Mouse (Mus musculus): ENCODE measurements around the gene Epb41l1. TPM values are rescaled to one million over a fixed set of nuclear protein-coding genes. Genes with fewer than 3 reads are reported as not detected.

Epb41l1 gene
- polyA plus RNA-seq, 1 experiment from 2014 or later, result 0.54 TPM

DNA sequence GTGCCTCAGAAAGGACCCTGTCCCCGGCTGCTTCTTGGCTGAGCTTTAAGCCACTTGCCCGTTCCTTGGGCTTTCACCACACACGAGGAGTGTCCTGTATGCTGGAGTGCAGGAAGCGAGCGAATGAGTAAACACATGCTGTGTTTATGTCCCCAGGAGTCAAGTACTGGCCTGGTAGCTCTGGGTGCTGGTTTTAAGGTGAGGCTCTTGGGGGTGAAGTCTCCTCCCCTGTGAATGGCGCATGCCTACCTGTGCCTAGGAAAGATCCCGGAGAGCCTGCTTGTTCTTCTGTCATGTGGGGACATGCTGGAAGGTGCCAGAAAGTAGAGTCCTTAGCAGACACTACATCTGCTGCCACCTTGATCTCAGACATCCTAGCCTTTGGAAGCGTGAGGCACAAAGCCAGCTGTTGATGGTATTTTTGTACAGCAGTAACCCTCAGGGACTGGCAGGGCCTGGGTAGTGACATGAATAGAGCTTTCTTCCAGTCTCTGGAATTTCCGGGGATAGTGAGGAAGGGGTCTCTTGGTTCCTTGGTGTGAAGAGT lies 25.9 kb downstream of the Epb41l1 start:
- 70% methylated on average over 9 of the region's 9 CpGs for WGBS (ENCODE audit: insufficient replicate concordance)
- no peak overlapping the region for H3K27ac ChIP-seq (replicated peaks)
- no peak overlapping the region for H3K4me2 ChIP-seq
- H3K9me3 ChIP-seq (replicated peaks), result no peaks in the 10 kb centered on the region
- no peaks in the 10 kb centered on the region for H3K27me3 ChIP-seq
- no peaks in the 10 kb centered on the region; the same call in 1 of the 2 replicates for H3K36me3 ChIP-seq (replicated peaks)
- peaks cover 13% of the 10 kb centered on the region for H3K4me1 ChIP-seq (replicated peaks)
- no peak overlapping the region for H3K4me3 ChIP-seq (replicated peaks)
- no peak for ATAC-seq (ENCODE audit: insufficient read depth)
- no peak overlapping the region for H3K9ac ChIP-seq

DNA sequence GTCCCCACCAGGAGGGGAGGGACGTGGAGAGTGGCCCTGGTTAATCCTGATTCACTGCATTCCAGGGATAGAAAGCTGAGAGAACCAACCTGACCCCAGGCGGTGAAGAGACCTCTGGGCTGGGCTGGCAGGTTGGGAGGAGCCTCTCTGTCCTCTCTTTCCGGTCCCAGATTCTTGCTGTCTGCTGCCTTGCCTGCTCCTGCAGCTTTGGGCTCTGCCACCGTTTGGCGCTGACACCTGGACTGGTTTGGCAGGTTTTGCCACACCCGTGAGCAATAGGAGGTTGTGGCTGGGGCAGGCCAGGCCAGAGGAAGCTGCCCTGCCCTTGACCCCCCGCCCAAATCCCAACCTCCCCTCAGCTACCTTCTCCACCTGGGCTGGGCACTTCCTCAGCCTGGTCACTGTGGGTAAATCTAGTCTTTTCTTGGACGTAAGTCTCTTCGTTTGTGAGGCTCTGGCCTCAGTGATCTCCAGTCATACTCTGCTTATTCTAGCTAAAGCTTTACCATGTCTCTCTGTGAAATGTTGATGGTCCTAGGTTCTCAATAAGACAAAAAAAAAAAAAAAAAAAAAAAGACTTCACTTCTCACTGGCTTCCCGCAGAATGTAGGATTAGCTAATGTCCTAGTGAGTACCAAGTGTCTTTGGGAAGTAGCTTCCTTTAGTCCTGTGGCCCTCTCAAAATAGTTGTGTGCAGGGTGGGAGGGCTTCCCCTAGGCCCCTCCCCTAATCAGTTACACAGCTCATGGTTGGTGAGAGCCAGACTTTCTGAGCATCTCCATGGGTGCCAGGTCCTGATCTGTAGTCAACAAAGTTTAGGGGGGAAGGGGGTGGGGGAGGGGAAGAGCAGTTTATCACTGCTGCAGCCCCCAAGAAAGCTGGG lies 26.9 kb downstream of the Epb41l1 start:
- no peak overlapping the region for H3K9ac ChIP-seq
- H3K36me3 ChIP-seq (replicated peaks), result no peaks in the 10 kb centered on the region; the same call in 1 of the 2 replicates
- no peak overlapping the region for H3K4me3 ChIP-seq (replicated peaks)
- no peak overlapping the region for H3K4me2 ChIP-seq
- no peak for ATAC-seq (ENCODE audit: insufficient read depth)
- WGBS (ENCODE audit: insufficient replicate concordance), result 20% methylated on average over 10 of the region's 10 CpGs
- no peaks in the 10 kb centered on the region for H3K9me3 ChIP-seq (replicated peaks)
- H3K27me3 ChIP-seq, result no peaks in the 10 kb centered on the region
- H3K27ac ChIP-seq (replicated peaks), result no peak overlapping the region
- peaks cover 2% of the 10 kb centered on the region; the same call in 1 of the 2 replicates for H3K4me1 ChIP-seq (replicated peaks)

- peaks cover 13% of the 10 kb centered on the region for H3K4me1 ChIP-seq (replicated peaks)
- no peaks in the 10 kb centered on the region for H3K9me3 ChIP-seq (replicated peaks)
- H3K9ac ChIP-seq, result no peak overlapping the region
- H3K27me3 ChIP-seq, result no peaks in the 10 kb centered on the region
- H3K4me3 ChIP-seq (replicated peaks), result no peak overlapping the region
- WGBS (ENCODE audit: insufficient replicate concordance), result 64% methylated on average over 13 of the region's 13 CpGs
- no peak overlapping the region for H3K27ac ChIP-seq (replicated peaks)
- no peak overlapping the region for H3K4me2 ChIP-seq
- H3K36me3 ChIP-seq (replicated peaks), result no peaks in the 10 kb centered on the region
- no peak for ATAC-seq (ENCODE audit: insufficient read depth)
Observed at GRCm38 (mm10) chr2:156451225-156452148, 30.8 kb downstream of the Epb41l1 start.

GRCm38 (mm10) chr2:156452149-156452536 lies 31.4 kb downstream of the Epb41l1 start:
- Histone ChIP-seq H3K4me3 (replicated peaks) (no peak overlapping the region), H3K27ac (replicated peaks) (no peak overlapping the region), H3K4me2 (no peak overlapping the region), H3K27me3 (no peaks in the 10 kb centered on the region), H3K9ac (no peak overlapping the region), H3K9me3 (replicated peaks) (no peaks in the 10 kb centered on the region), H3K4me1 (replicated peaks) (peaks cover 13% of the 10 kb centered on the region), H3K36me3 (replicated peaks) (no peaks in the 10 kb centered on the region)
- ATAC-seq (ENCODE audit: insufficient read depth), result no peak
- WGBS (ENCODE audit: insufficient replicate concordance), result 65% methylated on average over 7 of the region's 7 CpGs

DNA sequence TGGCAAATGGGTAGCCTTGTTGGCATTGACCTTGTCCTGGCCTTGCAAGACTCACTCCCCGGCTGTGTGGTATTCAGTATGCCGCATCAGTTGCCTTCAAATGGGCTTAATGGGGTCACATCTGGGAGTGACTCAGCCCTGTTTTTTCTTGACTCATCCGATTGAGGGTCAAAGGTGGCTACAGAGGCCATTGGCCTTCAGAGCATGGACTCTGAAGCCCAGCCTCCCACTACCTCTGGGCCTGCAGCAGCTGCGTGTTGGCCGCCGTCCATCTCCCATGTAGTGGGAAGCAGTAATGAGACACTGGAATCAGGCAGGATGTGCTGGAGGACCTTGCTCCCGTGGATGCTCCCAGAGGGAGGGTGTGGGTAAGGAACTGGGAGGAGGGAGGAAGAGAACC lies 33.1 kb downstream of the Epb41l1 start:
- H3K27me3 ChIP-seq, result no peaks in the 10 kb centered on the region
- H3K4me2 ChIP-seq, result no peak overlapping the region
- H3K9ac ChIP-seq, result no peak overlapping the region
- WGBS (ENCODE audit: insufficient replicate concordance), result 64% methylated on average over 7 of the region's 7 CpGs
- H3K27ac ChIP-seq (replicated peaks), result no peak overlapping the region
- H3K4me1 ChIP-seq (replicated peaks), result peaks cover 13% of the 10 kb centered on the region
- H3K9me3 ChIP-seq (replicated peaks), result no peaks in the 10 kb centered on the region
- H3K4me3 ChIP-seq (replicated peaks), result no peak overlapping the region
- peak; percentile 74 for ATAC-seq (ENCODE audit: insufficient read depth)
- H3K36me3 ChIP-seq (replicated peaks), result no peaks in the 10 kb centered on the region

DNA sequence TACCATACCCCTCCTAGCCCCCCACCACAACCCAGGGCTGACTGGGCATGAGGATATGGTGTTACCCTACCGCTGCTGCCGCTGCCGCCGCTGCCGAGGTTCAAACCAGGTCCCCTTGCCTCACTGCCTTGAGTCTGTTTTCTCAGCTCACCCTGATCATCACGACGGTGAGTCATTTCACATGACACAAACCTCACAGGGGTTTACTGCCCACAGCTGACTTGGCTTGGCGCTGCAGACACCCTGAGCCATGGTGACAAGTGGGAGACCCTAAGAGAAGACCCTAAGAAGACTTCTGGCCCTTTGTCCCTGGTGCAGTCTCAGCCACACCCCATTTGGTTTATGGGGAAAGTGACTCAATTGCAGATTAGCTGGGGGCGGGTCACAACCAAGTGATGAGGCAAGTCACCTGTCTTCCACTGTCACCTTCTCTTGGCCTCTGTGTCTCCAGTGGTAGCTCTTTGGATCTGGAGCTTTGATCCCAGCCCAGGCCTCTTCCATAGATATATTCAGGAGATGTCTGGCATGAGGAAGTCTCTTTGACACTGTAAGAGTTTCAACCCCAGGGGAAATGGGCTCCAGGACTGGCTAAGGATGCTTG lies 34.9 kb downstream of the Epb41l1 start:
- 75% methylated on average over 9 of the region's 9 CpGs for WGBS (ENCODE audit: insufficient replicate concordance)
- no peak overlapping the region for H3K4me2 ChIP-seq

DNA sequence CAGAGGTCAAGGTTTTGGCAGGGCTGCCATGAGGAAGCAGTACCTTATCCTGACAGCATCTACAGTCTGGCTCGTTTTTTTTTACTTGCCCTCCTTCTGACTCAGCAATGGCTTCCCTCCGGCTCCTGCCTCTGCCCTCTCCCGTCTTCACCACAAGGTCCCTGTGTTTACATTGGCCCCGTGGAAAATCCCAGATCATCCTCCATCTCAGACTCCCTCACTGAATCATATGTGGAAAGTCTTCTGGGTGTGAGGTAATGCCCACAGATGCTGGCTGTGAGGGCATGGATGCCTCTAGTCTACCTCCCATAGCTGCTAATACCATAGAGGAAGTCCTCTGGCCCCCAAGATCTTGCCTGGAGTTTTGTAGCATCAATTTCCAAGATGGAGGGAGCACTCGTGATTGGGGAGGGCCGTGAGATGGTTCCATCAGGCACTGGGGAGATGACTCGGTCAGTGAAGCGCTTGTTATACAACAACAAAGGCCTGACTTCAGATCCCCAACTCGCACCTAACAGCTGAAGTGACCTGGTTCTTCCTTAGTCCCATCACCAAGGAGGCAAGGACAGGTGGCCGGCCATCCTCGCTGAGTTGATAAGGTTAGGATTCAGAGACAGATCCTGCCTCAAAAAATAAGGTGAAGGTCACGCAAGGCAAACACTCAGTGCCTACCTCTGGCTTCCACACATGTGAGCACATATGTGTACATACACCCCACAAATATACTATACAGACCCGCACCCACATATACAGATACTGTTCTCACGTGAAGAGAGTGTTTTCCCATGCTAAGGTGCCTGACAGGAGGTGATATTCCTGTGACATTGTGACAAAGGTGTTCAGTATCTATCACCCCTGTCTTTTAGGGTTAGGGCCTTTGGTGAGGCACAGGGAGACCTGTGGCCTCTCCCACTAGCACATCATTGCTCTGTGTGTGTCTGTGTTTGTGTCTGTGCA lies 36.0 kb downstream of the Epb41l1 start:
- WGBS (ENCODE audit: insufficient replicate concordance), result 55% methylated on average over 14 of the region's 14 CpGs
- H3K9ac ChIP-seq, result no peak overlapping the region
- H3K4me1 ChIP-seq (replicated peaks), result peaks cover 13% of the 10 kb centered on the region
- H3K27me3 ChIP-seq, result peaks cover 6% of the 10 kb centered on the region; the same call in 1 of the 2 replicates
- H3K4me3 ChIP-seq (replicated peaks), result no peak overlapping the region
- no peaks in the 10 kb centered on the region for H3K36me3 ChIP-seq (replicated peaks)
- ATAC-seq (ENCODE audit: insufficient read depth), result no peak
- no peaks in the 10 kb centered on the region for H3K9me3 ChIP-seq (replicated peaks)
- no peak overlapping the region for H3K27ac ChIP-seq (replicated peaks)
- H3K4me2 ChIP-seq, result no peak overlapping the region

More for the DNA sequence above, 34.9 kb downstream of the Epb41l1 start:
- Histone ChIP-seq H3K27me3 (peaks cover 6% of the 10 kb centered on the region; the same call in 1 of the 2 replicates), H3K9me3 (replicated peaks) (no peaks in the 10 kb centered on the region), H3K36me3 (replicated peaks) (no peaks in the 10 kb centered on the region), H3K4me1 (replicated peaks) (peaks cover 13% of the 10 kb centered on the region), H3K27ac (replicated peaks) (no peak overlapping the region), H3K9ac (no peak overlapping the region), H3K4me3 (replicated peaks) (no peak overlapping the region)
- no peak for ATAC-seq (ENCODE audit: insufficient read depth)

- Histone ChIP-seq H3K36me3 (replicated peaks) (no peaks in the 10 kb centered on the region), H3K4me2 (no peak overlapping the region), H3K9me3 (replicated peaks) (no peaks in the 10 kb centered on the region), H3K27me3 (peaks cover 10% of the 10 kb centered on the region; the same call in 1 of the 2 replicates), H3K4me3 (replicated peaks) (no peak overlapping the region), H3K9ac (no peak overlapping the region), H3K4me1 (replicated peaks) (peaks cover 13% of the 10 kb centered on the region), H3K27ac (replicated peaks) (no peak overlapping the region)
- 58% methylated on average over 4 of the region's 4 CpGs for WGBS (ENCODE audit: insufficient replicate concordance)
- no peak for ATAC-seq (ENCODE audit: insufficient read depth)
Observed at GRCm38 (mm10) chr2:156457343-156457717, 36.6 kb downstream of the Epb41l1 start.

- no peak for ATAC-seq (ENCODE audit: insufficient read depth)
- H3K9me3 ChIP-seq (replicated peaks), result no peaks in the 10 kb centered on the region
- H3K4me2 ChIP-seq, result no peak overlapping the region
- no peak overlapping the region for H3K27ac ChIP-seq (replicated peaks)
- H3K27me3 ChIP-seq, result peaks cover 10% of the 10 kb centered on the region; the same call in 1 of the 2 replicates
- H3K36me3 ChIP-seq (replicated peaks), result no peaks in the 10 kb centered on the region
- H3K4me1 ChIP-seq (replicated peaks), result 0 out of 2 replicates have a peak, but pooled peaks cover 2% of the 10 kb centered on the region
- H3K9ac ChIP-seq, result no peak overlapping the region
- WGBS (ENCODE audit: insufficient replicate concordance), result 44% methylated on average over 14 of the region's 14 CpGs
- H3K4me3 ChIP-seq (replicated peaks), result no peak overlapping the region
Observed at GRCm38 (mm10) chr2:156460470-156460869, 39.8 kb downstream of the Epb41l1 start.
